Mouse (Mus musculus) forebrain, postnatal 0 days (tissue): Measurements from ENCODE around the gene Best2. TPM values are rescaled to one million over a fixed set of nuclear protein-coding genes. Genes with fewer than 3 reads are reported as not detected.

Source experiments
- ATAC-seq: fragments of 200-750 bp; cut with Nextera tagmentation; 2 replicates; pipeline ENCODE4 v1.8.0; 2017; ENCODE audit warnings: mild to moderate bottlenecking, moderate library complexity
- DNase-seq: peaks from one replicate; pipeline ENCODE4 v3.0.0-alpha.2; 2015
- H3K27ac ChIP-seq: fragments of 300-500 bp; sonication (generic); 2 replicates; pipeline ENCODE4 v1.5.1; 2014; ENCODE audit warnings: low read depth, mild to moderate bottlenecking, antibody characterized with exemption, low read length, moderate library complexity, mixed read lengths
- H3K27me3 ChIP-seq: fragments of 300-500 bp; sonication (generic); 2 replicates; pipeline ENCODE4 v1.6.1; 2014; ENCODE audit warnings: mild to moderate bottlenecking, low read length, mixed read lengths; ENCODE audit not compliant: insufficient read depth
- H3K36me3 ChIP-seq: fragments of 300-500 bp; sonication (generic); 2 replicates; pipeline ENCODE4 v1.6.1; 2014; ENCODE audit warnings: mild to moderate bottlenecking, moderate library complexity; ENCODE audit not compliant: insufficient read depth
- H3K4me1 ChIP-seq: fragments of 300-500 bp; sonication (generic); 2 replicates; pipeline ENCODE4 v1.6.1; 2014; ENCODE audit warnings: antibody characterized with exemption; ENCODE audit not compliant: insufficient read depth
- H3K4me2 ChIP-seq: fragments of 300-500 bp; sonication (generic); 2 replicates; pipeline ENCODE4 v1.6.1; 2014; ENCODE audit warnings: low read depth, mild to moderate bottlenecking, moderate library complexity
- H3K4me3 ChIP-seq: fragments of 300-500 bp; sonication (generic); 2 replicates; pipeline ENCODE4 v1.5.1; 2014; ENCODE audit warnings: low read depth, low read length, mixed read lengths
- H3K9ac ChIP-seq: fragments of 300-500 bp; sonication (generic); 2 replicates; pipeline ENCODE4 v1.6.1; 2014; ENCODE audit warnings: mild to moderate bottlenecking
- H3K9me3 ChIP-seq: fragments of 300-500 bp; sonication (generic); 2 replicates; pipeline ENCODE4 v1.6.1; 2016; ENCODE audit warnings: low read length
- CTCF ChIP-seq: sonication (generic); IDR thresholded peaks from 2 replicates; pipeline ENCODE4 v1.5.1; 2016; ENCODE audit warnings: antibody characterized with exemption, control low read depth, low read depth
- WGBS: fragments of 180-500 bp; shearing (Covaris S2); extraction: QIAGEN DNeasy Blood & Tissue Kit; methylation state at CpG from one replicate; pipeline ENCODE4 v1.1.7; 2014; 5-methylcytosine and 5-hydroxymethylcytosine counted together
- polyA plus RNA-seq: library from polyadenylated mRNA; unstranded; fragments of >200 nt; fragmentation: Nextera tagmentation; extraction: Ambion mirVana; gene quantifications from 2 replicates; pipeline ENCODE4 v1.2.1, GENCODE M21; 2015
- total RNA-seq: library from RNA; depleted of rRNA; stranded (reverse); fragments of >200 nt; gene quantifications from 2 replicates; pipeline ENCODE4 v1.2.3, GENCODE M21; 2014

The Best2 gene
- total and polyA plus RNA-seq, 2 experiments from 2014 or later = 0.15 TPM; not detected in 1

- Histone ChIP-seq H3K9ac (peak overlapping the region; percentile 25; the same call in 1 of the 2 replicates), H3K27me3 (no peaks in the 10 kb centered on the region), H3K9me3 (no peaks in the 10 kb centered on the region), H3K4me3 (no peak overlapping the region), H3K4me2 (no peak overlapping the region), H3K27ac (no peak overlapping the region), H3K36me3 (peaks cover 14% of the 10 kb centered on the region), H3K4me1 (no peaks in the 10 kb centered on the region)
- DNase-seq (peak; percentile 90), ATAC-seq (peak; percentile 88)
- WGBS = 3% methylated on average over 19 of the region's 19 CpGs
- peak; percentile 93 for TF ChIP-seq CTCF
These were observed 16.6 kb downstream of the Best2 start for GRCm38 (mm10) chr8:84997649-84998295.

- no peak for ATAC-seq
- H3K27ac ChIP-seq = no peak overlapping the region
- H3K4me2 ChIP-seq = no peak overlapping the region
- no peaks in the 10 kb centered on the region for H3K27me3 ChIP-seq
- no peaks in the 10 kb centered on the region for H3K9me3 ChIP-seq
- H3K4me3 ChIP-seq = no peak overlapping the region
- H3K4me1 ChIP-seq = no peaks in the 10 kb centered on the region
- no peak for TF ChIP-seq CTCF
- no peak for DNase-seq
- 84% methylated on average over 5 of the region's 5 CpGs for WGBS
- H3K36me3 ChIP-seq = peaks cover 7% of the 10 kb centered on the region; the same call in 1 of the 2 replicates
- H3K9ac ChIP-seq = no peak overlapping the region
These were observed 17.4 kb downstream of the Best2 start for GRCm38 (mm10) chr8:84996978-84997377.

- H3K27me3 ChIP-seq = no peaks in the 10 kb centered on the region
- DNase-seq (peak; percentile 44), ATAC-seq (peak; percentile 32; the same call in 1 of the 2 replicates)
- peak overlapping the region; percentile 10; the same call in 1 of the 2 replicates for H3K4me2 ChIP-seq
- H3K36me3 ChIP-seq = 0 out of 2 replicates have a peak, but pooled peaks cover 3% of the 10 kb centered on the region
- no peak for TF ChIP-seq CTCF
- no peak overlapping the region for H3K4me3 ChIP-seq
- H3K27ac ChIP-seq = no peak overlapping the region
- H3K4me1 ChIP-seq = peaks cover 7% of the 10 kb centered on the region
- no peak overlapping the region for H3K9ac ChIP-seq
- 19% methylated on average over 25 of the region's 25 CpGs for WGBS
- no peaks in the 10 kb centered on the region for H3K9me3 ChIP-seq
These were observed 18.7 kb downstream of the Best2 start for GRCm38 (mm10) chr8:84995680-84996079.

- Histone ChIP-seq H3K27me3 (no peaks in the 10 kb centered on the region), H3K9ac (no peak overlapping the region), H3K36me3 (0 out of 2 replicates have a peak, but pooled peaks cover 3% of the 10 kb centered on the region), H3K4me3 (no peak overlapping the region), H3K27ac (no peak overlapping the region), H3K4me1 (peaks cover 10% of the 10 kb centered on the region), H3K9me3 (no peaks in the 10 kb centered on the region), H3K4me2 (no peak overlapping the region)
- 96% methylated on average over 9 of the region's 9 CpGs for WGBS
- no peak for TF ChIP-seq CTCF
- ATAC-seq (no peak), DNase-seq (no peak)
These were observed 20.0 kb downstream of the Best2 start for GRCm38 (mm10) chr8:84994375-84994774.

- WGBS = 5% methylated on average over 15 of the region's 15 CpGs
- Histone ChIP-seq H3K9ac (peak overlapping the region; percentile 85), H3K4me2 (peak overlapping the region; percentile 92), H3K4me3 (peak overlapping the region; percentile 69), H3K36me3 (no peaks in the 10 kb centered on the region), H3K4me1 (peaks cover 11% of the 10 kb centered on the region), H3K9me3 (no peaks in the 10 kb centered on the region), H3K27me3 (no peaks in the 10 kb centered on the region; the same call in 1 of the 2 replicates), H3K27ac (peak overlapping the region; percentile 70)
- DNase-seq = peak; percentile 55
- no peak for TF ChIP-seq CTCF
- peak; percentile 21 for ATAC-seq
These were observed 23.5 kb downstream of the Best2 start for GRCm38 (mm10) chr8:84990836-84991235.

- peak; percentile 98 for TF ChIP-seq CTCF
- peak; percentile 98 for DNase-seq
- peak; percentile 87 for ATAC-seq
- H3K27me3 ChIP-seq = no peaks in the 10 kb centered on the region; the same call in 1 of the 2 replicates
- peak within 1 kb of the TSS; percentile 92 for H3K4me2 ChIP-seq
- WGBS = 6% methylated on average over 28 of the region's 28 CpGs
- H3K27ac ChIP-seq = peak within 1 kb of the TSS; percentile 87
- H3K9ac ChIP-seq = peak within 1 kb of the TSS; percentile 85
- no peaks in the 10 kb centered on the region for H3K36me3 ChIP-seq
- peaks cover 13% of the 10 kb centered on the region for H3K4me1 ChIP-seq
- H3K4me3 ChIP-seq = peak within 1 kb of the TSS; percentile 69
- no peaks in the 10 kb centered on the region for H3K9me3 ChIP-seq
These were observed 24.0 kb downstream of the Best2 start, which contains the start of gene Hook2 for GRCm38 (mm10) chr8:84990349-84990748. Hook2 (plus strand) TSS chr8:84990603.

GRCm38 (mm10) chr8:84989810-84990209, 24.5 kb downstream of the Best2 start:
- Histone ChIP-seq H3K36me3 (no peaks in the 10 kb centered on the region), H3K4me1 (peaks cover 18% of the 10 kb centered on the region), H3K9ac (peak overlapping the region; percentile 85), H3K4me2 (peak overlapping the region; percentile 92), H3K4me3 (peak overlapping the region; percentile 69), H3K27me3 (no peaks in the 10 kb centered on the region; the same call in 1 of the 2 replicates), H3K9me3 (no peaks in the 10 kb centered on the region), H3K27ac (peak overlapping the region; percentile 87)
- TF ChIP-seq CTCF = peak; percentile 89
- ATAC-seq (peak; percentile 64), DNase-seq (peak; percentile 94)
- 0% methylated on average over 15 of the region's 15 CpGs for WGBS
